Mouse (Mus musculus) bone marrow macrophage, adult 2 months (primary cell): Measurements from ENCODE around the gene Bsnd. TPM values are rescaled to one million over a fixed set of nuclear protein-coding genes. Genes with fewer than 3 reads are reported as not detected.

Experiments
- H3K27ac ChIP-seq: 2 replicates; pipeline ENCODE4 v1.5.1; 2012; ENCODE audit warnings: low read depth, low read length; ENCODE audit not compliant: insufficient read depth
- H3K4me1 ChIP-seq: 2 replicates; pipeline ENCODE4 v1.6.1; 2012; ENCODE audit warnings: low read length; ENCODE audit not compliant: control insufficient read depth, insufficient read depth
- H3K4me3 ChIP-seq: 2 replicates; pipeline ENCODE4 v1.5.1; 2012; ENCODE audit warnings: mild to moderate bottlenecking, low read length, moderate library complexity; ENCODE audit not compliant: insufficient read depth
- CTCF ChIP-seq: IDR thresholded peaks from 2 replicates; pipeline ENCODE4 v1.5.1; 2012; ENCODE audit warnings: low read depth, mild to moderate bottlenecking, low read length, moderate library complexity
- POLR2A ChIP-seq: IDR thresholded peaks from 2 replicates; pipeline ENCODE4 v1.6.1; 2012; ENCODE audit warnings: mild to moderate bottlenecking, low read depth, low read length, borderline replicate concordance
- polyA plus RNA-seq: library from polyadenylated mRNA; stranded (reverse); fragments of >200 nt; gene quantifications from 2 replicates; pipeline ENCODE4 v1.2.4, GENCODE M21; 2012; ENCODE audit not compliant: missing spikeins, insufficient read depth, insufficient read length

Bsnd gene
- polyA plus RNA-seq, 1 experiment = not detected

DNA sequence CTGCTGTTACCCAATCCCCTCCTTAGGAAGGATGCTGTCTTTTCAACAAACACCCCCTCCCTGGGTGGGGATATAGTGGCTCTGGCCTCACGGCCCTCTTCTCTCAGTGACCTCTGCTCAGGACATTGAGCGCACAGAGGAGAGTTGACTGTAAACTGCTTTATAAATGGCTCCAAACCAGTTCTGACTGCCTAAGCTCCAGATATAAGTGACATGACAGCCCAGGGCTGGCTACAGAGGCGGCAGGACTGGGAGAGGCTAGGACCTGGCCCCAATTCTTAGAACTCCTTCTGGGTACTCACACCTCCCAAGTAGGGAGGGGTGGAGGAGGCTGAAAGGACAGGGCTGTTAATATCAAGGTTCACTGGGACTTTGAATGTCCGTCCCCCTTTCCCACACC lies 1.5 kb downstream of the Bsnd start:
- peaks cover 15% of the 10 kb centered on the region for H3K4me1 ChIP-seq

DNA sequence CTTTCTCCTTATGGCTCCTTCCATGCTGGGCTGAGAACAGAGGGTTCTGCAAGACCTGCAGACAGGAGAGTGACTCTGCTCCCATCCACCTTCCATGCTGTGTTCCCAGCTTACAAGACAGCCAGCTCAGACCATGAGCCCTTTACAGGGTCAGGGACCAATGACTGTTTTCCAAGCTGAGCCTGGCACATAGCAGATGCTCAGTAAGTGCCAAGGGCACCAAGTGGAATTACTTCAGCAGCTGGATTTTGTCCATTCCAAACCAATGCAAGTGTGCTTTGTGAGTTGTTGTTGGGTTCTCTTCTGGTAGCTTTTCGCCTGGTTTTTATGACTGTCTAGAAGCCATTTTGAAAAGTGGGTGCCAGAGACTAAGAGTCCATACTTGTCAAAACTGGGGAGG lies 8.3 kb downstream of the Bsnd start:
- TF ChIP-seq CTCF = no peak
- no peak for TF ChIP-seq POLR2A
- H3K27ac ChIP-seq = no peak overlapping the region
- H3K4me1 ChIP-seq = no peaks in the 10 kb centered on the region
- no peak overlapping the region for H3K4me3 ChIP-seq

More for the DNA sequence above, 1.5 kb downstream of the Bsnd start:
- Histone ChIP-seq H3K27ac (no peak overlapping the region), H3K4me3 (no peak overlapping the region)
- TF ChIP-seq POLR2A (no peak), CTCF (no peak)

DNA sequence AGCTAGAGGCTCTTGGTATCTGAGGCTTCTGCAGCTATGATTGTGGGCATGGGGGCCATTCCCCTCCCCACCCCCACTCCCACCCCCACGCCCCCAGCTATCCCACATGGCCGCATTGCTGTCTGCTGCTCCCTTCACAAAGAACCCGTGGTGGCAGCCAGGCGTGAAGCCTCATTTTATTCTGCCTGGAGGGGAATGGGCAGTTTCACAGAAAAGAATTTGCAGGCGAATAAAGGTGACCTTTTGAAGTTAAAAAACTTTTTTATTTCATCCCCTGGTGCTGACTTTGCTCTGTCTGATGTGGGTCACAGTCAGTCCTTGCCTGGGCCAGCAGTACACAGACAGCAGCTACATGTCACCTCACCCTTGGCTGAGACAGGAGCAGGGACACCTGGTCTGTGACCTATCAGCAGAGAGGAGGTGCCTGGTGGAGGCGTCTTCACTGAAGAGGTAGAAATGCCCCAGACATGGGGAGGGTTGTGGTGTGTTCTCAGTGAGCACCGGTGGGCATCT lies 8.8 kb downstream of the Bsnd start:
- TF ChIP-seq POLR2A (no peak), CTCF (no peak)
- no peak overlapping the region for H3K27ac ChIP-seq
- no peak overlapping the region for H3K4me3 ChIP-seq
- H3K4me1 ChIP-seq = no peaks in the 10 kb centered on the region

DNA sequence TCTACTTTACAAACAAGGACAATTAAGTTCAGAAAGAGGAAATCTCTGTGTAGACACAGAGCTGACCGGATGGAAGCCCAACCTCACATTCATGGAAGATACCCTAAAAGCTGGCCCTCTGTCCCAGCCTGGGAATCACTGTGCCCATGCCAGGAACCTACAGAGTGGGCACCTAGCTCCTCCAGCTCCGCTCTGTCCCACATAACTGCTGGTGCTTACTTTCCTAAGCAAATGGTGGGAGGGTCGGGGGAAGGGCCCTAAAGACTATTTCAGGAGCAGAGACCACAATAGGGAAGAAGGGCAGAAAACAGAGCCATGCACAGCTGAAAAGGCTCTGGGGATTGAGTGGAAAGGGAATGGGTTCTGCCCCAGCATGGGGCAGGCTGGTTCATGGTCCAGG lies 11.5 kb downstream of the Bsnd start:
- no peak for TF ChIP-seq CTCF
- no peak for TF ChIP-seq POLR2A
- Histone ChIP-seq H3K4me3 (no peak overlapping the region), H3K27ac (no peak overlapping the region), H3K4me1 (no peaks in the 10 kb centered on the region)

DNA sequence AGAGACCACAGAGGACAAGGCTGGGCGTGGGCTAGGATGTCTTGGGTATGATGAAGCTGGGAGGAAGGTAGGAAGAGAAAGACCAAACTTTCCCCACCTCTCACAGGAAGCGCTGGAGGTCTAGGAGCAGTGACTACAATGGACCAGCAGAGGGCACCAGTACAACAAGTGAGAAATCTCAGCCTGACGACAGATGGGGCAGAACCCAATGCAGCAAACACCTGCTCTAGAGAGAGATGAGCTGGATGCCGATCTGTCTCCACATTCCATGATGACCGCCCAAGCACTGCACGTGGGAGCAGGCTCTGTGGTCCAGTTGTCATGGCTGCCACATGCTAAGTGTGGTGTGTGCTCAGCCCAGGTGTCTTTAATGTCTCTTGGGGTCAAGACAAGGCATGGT lies 17.8 kb downstream of the Bsnd start:
- no peak overlapping the region for H3K27ac ChIP-seq
- TF ChIP-seq POLR2A = no peak
- peak; percentile 64 for TF ChIP-seq CTCF

DNA sequence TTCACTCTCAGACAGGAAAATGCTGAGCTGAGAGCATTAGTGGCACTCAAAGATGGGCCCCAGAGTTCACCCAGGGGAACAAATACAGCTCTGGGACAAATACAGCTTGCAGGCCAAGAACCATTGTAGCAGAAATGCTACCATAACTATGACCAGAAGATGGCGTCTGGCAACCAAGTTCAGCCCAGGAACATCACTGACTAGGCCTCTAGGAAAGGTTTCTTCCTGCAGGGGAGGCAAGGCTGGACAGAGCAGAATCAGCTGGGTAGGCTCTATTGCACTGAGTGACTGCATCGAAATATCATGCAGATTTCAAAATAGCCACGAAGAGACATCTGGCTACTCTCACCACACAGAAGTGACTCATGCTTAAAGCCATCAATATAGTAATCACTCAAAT lies 19.7 kb downstream of the Bsnd start:
- Histone ChIP-seq H3K4me3 (no peak overlapping the region), H3K4me1 (no peaks in the 10 kb centered on the region), H3K27ac (no peak overlapping the region)
- TF ChIP-seq CTCF = peak; percentile 36; the same call in 1 of the 2 replicates
- no peak for TF ChIP-seq POLR2A

More for the DNA sequence above, 17.8 kb downstream of the Bsnd start:
- Histone ChIP-seq H3K4me3 (no peak overlapping the region), H3K4me1 (no peaks in the 10 kb centered on the region)

DNA sequence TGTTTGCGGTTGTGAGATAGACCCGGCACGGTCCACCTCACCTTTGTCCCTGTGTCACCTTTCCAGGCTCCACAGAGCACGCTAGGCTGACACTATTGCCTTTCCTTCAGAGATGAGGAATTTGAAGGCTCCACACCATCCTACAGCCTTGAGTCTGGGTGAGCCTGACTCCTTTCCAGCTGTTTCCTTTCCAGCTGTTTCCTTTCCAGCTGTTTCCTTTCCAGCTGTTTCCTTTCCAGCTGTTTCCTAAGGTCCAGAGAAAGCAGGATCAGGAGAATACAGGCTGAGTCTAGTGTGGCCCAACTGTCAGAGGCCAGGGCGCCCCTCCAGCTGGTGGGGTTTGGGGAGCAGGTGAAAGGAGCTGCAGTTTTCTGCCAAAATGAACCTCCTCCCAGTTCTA lies 21.2 kb downstream of the Bsnd start:
- Histone ChIP-seq H3K4me3 (no peak overlapping the region), H3K27ac (no peak overlapping the region), H3K4me1 (no peaks in the 10 kb centered on the region)
- TF ChIP-seq POLR2A = no peak
- TF ChIP-seq CTCF = no peak

DNA sequence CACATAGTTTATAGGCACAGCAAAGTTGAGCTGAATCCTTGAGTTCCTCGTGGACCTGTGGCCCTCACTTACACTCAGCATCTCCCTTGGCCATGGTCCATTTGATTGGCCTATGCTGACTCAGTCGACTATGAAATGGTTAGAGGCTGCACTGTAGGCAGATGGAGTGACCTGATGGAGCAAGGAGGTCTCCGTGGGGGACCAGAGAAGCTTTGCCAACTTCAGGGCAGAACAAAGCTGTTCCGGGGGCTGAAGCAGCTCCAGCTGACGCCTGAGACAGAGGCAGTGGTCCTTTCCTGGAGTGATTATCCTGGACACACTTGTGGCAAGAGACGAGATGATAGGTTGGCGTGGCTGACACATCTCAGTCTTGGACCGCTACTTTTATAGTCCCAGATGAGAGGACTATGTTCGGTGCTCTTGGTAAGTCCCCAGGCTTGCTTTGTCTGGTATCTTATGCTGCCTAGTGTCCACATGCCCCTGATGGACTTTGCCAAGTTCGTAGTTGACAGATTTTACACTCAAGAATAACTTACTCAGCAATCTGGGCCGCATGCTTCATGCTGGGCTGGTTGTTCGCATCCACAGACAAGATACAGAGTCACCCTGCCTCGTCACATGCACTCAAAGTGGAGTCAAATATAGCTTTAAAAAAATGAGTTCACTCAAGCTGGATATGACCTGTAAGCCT lies 24.5 kb downstream of the Bsnd start:
- no peak for TF ChIP-seq CTCF
- no peak for TF ChIP-seq POLR2A
- peaks cover 2% of the 10 kb centered on the region; the same call in 1 of the 2 replicates for H3K4me1 ChIP-seq

DNA sequence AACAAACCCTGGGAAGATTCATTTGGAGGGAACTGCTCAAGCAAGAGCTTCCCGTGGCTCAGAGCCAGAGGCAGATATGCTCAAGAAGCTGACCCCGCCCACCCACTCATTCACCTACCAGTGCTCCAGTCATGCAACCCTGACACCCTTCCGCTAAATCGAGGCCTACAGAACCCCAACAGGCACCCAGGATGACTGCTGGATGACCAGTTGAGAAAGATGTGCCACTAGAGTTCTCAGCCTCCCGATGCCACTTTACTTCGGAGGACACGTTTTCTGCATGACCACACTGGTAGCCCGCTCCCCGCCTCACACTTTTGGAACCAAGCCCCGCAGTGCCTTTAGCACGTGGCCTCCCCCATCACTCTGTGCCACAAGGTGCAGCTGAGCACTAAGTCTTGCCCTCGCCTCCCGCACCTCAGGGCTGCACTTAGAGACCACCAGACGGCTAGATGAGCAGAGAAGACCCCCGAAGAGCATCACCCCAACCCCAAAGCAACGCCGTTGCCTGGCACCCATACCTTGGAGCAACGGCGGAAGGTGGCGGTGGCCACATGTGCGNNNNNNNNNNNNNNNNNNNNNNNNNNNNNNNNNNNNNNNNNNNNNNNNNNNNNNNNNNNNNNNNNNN lies 28.8 kb downstream of the Bsnd start:
- Histone ChIP-seq H3K4me3 (no peak overlapping the region), H3K27ac (no peak overlapping the region), H3K4me1 (peaks cover 2% of the 10 kb centered on the region; the same call in 1 of the 2 replicates)
- TF ChIP-seq POLR2A = no peak
- no peak for TF ChIP-seq CTCF

More for the DNA sequence above, 24.5 kb downstream of the Bsnd start:
- Histone ChIP-seq H3K4me3 (no peak overlapping the region), H3K27ac (no peak overlapping the region)

DNA sequence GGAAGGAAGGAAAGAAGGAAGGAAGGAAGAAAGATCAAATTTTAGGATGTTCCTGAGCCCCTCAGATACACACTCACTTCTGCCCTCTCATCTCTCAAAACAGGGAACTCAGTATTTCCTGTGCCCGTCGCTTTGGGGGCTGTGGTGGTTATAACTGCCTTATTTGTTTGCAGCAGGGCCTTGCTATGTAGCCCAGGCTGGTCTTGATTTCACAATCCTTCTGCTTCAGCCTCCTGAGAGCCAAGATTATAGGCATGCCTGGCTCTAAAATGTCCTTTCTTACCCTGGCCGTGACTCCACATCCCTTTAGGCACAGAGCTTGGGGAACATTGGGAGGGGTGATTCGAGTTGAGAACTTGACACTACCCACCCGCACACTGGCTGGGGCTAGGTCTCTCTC lies 29.6 kb downstream of the Bsnd start:
- no peak overlapping the region for H3K4me3 ChIP-seq
- no peak for TF ChIP-seq CTCF
- no peak for TF ChIP-seq POLR2A

More for the DNA sequence above, 29.6 kb downstream of the Bsnd start:
- Histone ChIP-seq H3K27ac (no peak overlapping the region), H3K4me1 (peaks cover 2% of the 10 kb centered on the region; the same call in 1 of the 2 replicates)
